1 mouse cellular context compared by ENCODE assay signal in genomic region chr1:92910239-92910885, GRCm38 (mm10).
TF ChIP-seq lines count a peak whose summit lies in the region.

Rnpepl1 (plus strand) TSS chr1:92910783.

TF ChIP-seq in MEL, 35 proteins besides CTCF, POLR2A, EP300 and RAD21 (continued from another document):
- TF ChIP-seq SIN3A (IDR thresholded peaks at IDR 0.05; ENCODE audit: low read length) (peak; percentile 68), KAT2A (conservative IDR thresholded peaks at IDR 0.05; ENCODE audit: low read depth, low read length) (no peak), MYC (IDR thresholded peaks at IDR 0.05; ENCODE audit: low read depth, low read length) (no peak), ETS1 (IDR thresholded peaks at IDR 0.05; ENCODE audit: low read depth, low read length) (no peak), TCF12 (IDR thresholded peaks at IDR 0.05; ENCODE audit: low read depth, low read length) (no peak), SMC3 (IDR thresholded peaks at IDR 0.05; ENCODE audit: low read depth, low read length) (no peak), POLR2AphosphoS5 (IDR thresholded peaks at IDR 0.05; ENCODE audit: borderline replicate concordance, low read depth, low read length) (no peak), CHD1 (IDR thresholded peaks at IDR 0.05; ENCODE audit: low read depth, low read length) (no peak), ZMIZ1 (IDR thresholded peaks at IDR 0.05; ENCODE audit: low read depth, low read length) (peak; percentile 50; the same call in 1 of the 2 replicates), MAZ (IDR thresholded peaks at IDR 0.05; ENCODE audit: low read depth, low read length) (no peak), MAFK (IDR thresholded peaks at IDR 0.05; ENCODE audit: borderline replicate concordance, low read depth, low read length) (no peak), CHD2 (IDR thresholded peaks at IDR 0.05; ENCODE audit: low read length) (no peak)
TF ChIP-seq in MEL: peak in this region for 8.
